Mouse (Mus musculus) erythroblast, embryonic 14.5 days (primary cell): Measurements from ENCODE around the gene Paqr3.

ENCODE experiments used
- GATA1 ChIP-seq: IDR thresholded peaks from 2 replicates; pipeline ENCODE4 v1.6.1; 2012; ENCODE audit warnings: low read length, inconsistent platforms, mixed read lengths
- TAL1 ChIP-seq: IDR thresholded peaks from 3 replicates; pipeline ENCODE4 v1.6.1; 2012; ENCODE audit warnings: low read length, inconsistent platforms, mixed read lengths

GRCm38 (mm10) chr5:97095335-97095734 lies 16.1 kb downstream of the Paqr3 start:
- no peak for TF ChIP-seq TAL1
- TF ChIP-seq GATA1 = no peak
